Comparison of ENCODE assay signal across 17 mouse cellular contexts in genomic region chr3:88199541-88200110, GRCm38 (mm10). TPM values are rescaled to one million over a fixed set of nuclear protein-coding genes. Genes with fewer than 3 reads are reported as not detected.
A peak's percentile ranks its signal among the peaks of the same experiment; 100 is the strongest.
DNase-seq lines count a peak whose midpoint lies in the region; ATAC-seq lines count a peak whose summit lies in the region.
"Had no signal": no experiment of that assay in that cellular context is flagged by ENCODE, and none has a peak within 500 bp of the region (broad histone marks: within the 10 kb centered on the region; RNA-seq: fewer than 3 reads in every experiment).

No protein-coding gene starts in this region.

- no peak for ATAC-seq in midbrain, embryonic 12.5 days (ENCODE audit: low FRiP score, low read depth)
- ATAC-seq in midbrain, embryonic 16.5 days = no peak
- ATAC-seq in midbrain, embryonic 14.5 days (ENCODE audit: low FRiP score, low TSS enrichment) = no peak
- no peak for ATAC-seq in megakaryocyte, adult 5-6 weeks (ENCODE audit: poor library complexity, severe bottlenecking)

- DNase-seq in hindbrain, embryonic 10.5 days (ENCODE audit: low spot score) = no peak
- DNase-seq in midbrain, embryonic 14.5 days = peak; percentile 20
- DNase-seq in spleen, adult 18-20 months = no peak
- DNase-seq in ovary, postnatal 36 days (ENCODE audit: low spot score) = no peak
- no peak for DNase-seq in urinary bladder, adult 18-20 months (ENCODE audit: low spot score in 2 of 2)
- DNase-seq: kidney, adult 9 months; right cerebral cortex, postnatal 25 days had no signal

- no peak overlapping the region for H3K9ac ChIP-seq in midbrain, embryonic 12.5 days (replicated peaks)
- no peak overlapping the region for H3K9ac ChIP-seq in midbrain, embryonic 16.5 days (ENCODE audit: low read depth, low read length)
- no peak overlapping the region for H3K9ac ChIP-seq in midbrain, embryonic 14.5 days (replicated peaks; ENCODE audit: low read length)
- H3K9ac ChIP-seq: embryonic facial prominence, embryonic 15.5 days; heart, embryonic 15.5 days; limb, embryonic 13.5 days; liver, embryonic 15.5 days had no signal

- no peak overlapping the region for H3K27ac ChIP-seq in midbrain, embryonic 12.5 days (replicated peaks)
- H3K27ac ChIP-seq in midbrain, embryonic 16.5 days (ENCODE audit: low read length) = no peak overlapping the region; the same call in 1 of the 2 replicates
- H3K27ac ChIP-seq in hindbrain, embryonic 10.5 days = no peak overlapping the region; the same call in 1 of the 2 replicates
- H3K27ac ChIP-seq in midbrain, embryonic 14.5 days (replicated peaks; ENCODE audit: low read depth, low read length) = peak overlapping the region; percentile 74; the same call in 1 of the 2 replicates
- H3K27ac ChIP-seq: embryonic facial prominence, embryonic 15.5 days; heart, embryonic 15.5 days; limb, embryonic 13.5 days; liver, embryonic 15.5 days had no signal

- H3K4me2 ChIP-seq in midbrain, embryonic 12.5 days (replicated peaks) = peak overlapping the region; percentile 57; the same call in 1 of the 2 replicates
- no peak overlapping the region; the same call in 1 of the 2 replicates for H3K4me2 ChIP-seq in midbrain, embryonic 16.5 days (ENCODE audit: low read length)
- peak overlapping the region; percentile 86 for H3K4me2 ChIP-seq in midbrain, embryonic 14.5 days (ENCODE audit: low read length)

- no peak overlapping the region for H3K4me3 ChIP-seq in midbrain, embryonic 12.5 days
- no peak overlapping the region; the same call in 1 of the 2 replicates for H3K4me3 ChIP-seq in midbrain, embryonic 16.5 days (ENCODE audit: low read depth, low read length)
- H3K4me3 ChIP-seq in hindbrain, embryonic 10.5 days = peak overlapping the region; percentile 49; the same call in 1 of the 2 replicates
- H3K4me3 ChIP-seq in midbrain, embryonic 14.5 days (replicated peaks; ENCODE audit: low read depth, low read length) = peak overlapping the region; percentile 46
- H3K4me3 ChIP-seq: liver, embryonic 15.5 days had no signal

- peaks cover 75% of the 10 kb centered on the region for H3K4me1 ChIP-seq in midbrain, embryonic 12.5 days
- peaks cover 22% of the 10 kb centered on the region for H3K4me1 ChIP-seq in midbrain, embryonic 16.5 days (ENCODE audit: control insufficient read depth, insufficient read depth, low read length)
- peaks cover 64% of the 10 kb centered on the region for H3K4me1 ChIP-seq in hindbrain, embryonic 10.5 days (replicated peaks)
- H3K4me1 ChIP-seq in midbrain, embryonic 14.5 days (ENCODE audit: control insufficient read depth, insufficient read depth, low read length) = peaks cover 40% of the 10 kb centered on the region

- peaks cover 95% of the 10 kb centered on the region for H3K27me3 ChIP-seq in midbrain, embryonic 12.5 days
- peaks cover 13% of the 10 kb centered on the region for H3K27me3 ChIP-seq in midbrain, embryonic 16.5 days (ENCODE audit: control insufficient read depth, insufficient read depth, low read depth, low read length)
- H3K27me3 ChIP-seq in hindbrain, embryonic 10.5 days (ENCODE audit: insufficient read depth, poor library complexity, severe bottlenecking) = peaks cover 100% of the 10 kb centered on the region
- peaks cover 42% of the 10 kb centered on the region for H3K27me3 ChIP-seq in midbrain, embryonic 14.5 days (ENCODE audit: control insufficient read depth, insufficient read depth, low read length)

- WGBS in midbrain, embryonic 12.5 days = 18% methylated on average over 2 of the region's 2 CpGs
- 37% methylated on average over 2 of the region's 2 CpGs for WGBS in midbrain, embryonic 16.5 days
- WGBS in hindbrain, embryonic 10.5 days = 22% methylated on average over 2 of the region's 2 CpGs
- 30% methylated on average over 2 of the region's 2 CpGs for WGBS in midbrain, embryonic 14.5 days

- no peaks in the 10 kb centered on the region for H3K36me3 ChIP-seq in midbrain, embryonic 12.5 days
- H3K36me3 ChIP-seq in midbrain, embryonic 16.5 days (ENCODE audit: control insufficient read depth, insufficient read depth, low read length) = no peaks in the 10 kb centered on the region
- no peaks in the 10 kb centered on the region for H3K36me3 ChIP-seq in hindbrain, embryonic 10.5 days
- H3K36me3 ChIP-seq in midbrain, embryonic 14.5 days (ENCODE audit: control insufficient read depth, insufficient read depth, low read length) = no peaks in the 10 kb centered on the region
- H3K36me3 ChIP-seq: embryonic facial prominence, embryonic 15.5 days; heart, embryonic 15.5 days; limb, embryonic 13.5 days; liver, embryonic 15.5 days had no signal

- H3K9me3 ChIP-seq in midbrain, embryonic 12.5 days = no peaks in the 10 kb centered on the region
- no peaks in the 10 kb centered on the region for H3K9me3 ChIP-seq in midbrain, embryonic 16.5 days (replicated peaks; ENCODE audit: control insufficient read depth, low read length, poor library complexity, severe bottlenecking)
- H3K9me3 ChIP-seq in hindbrain, embryonic 10.5 days = no peaks in the 10 kb centered on the region
- no peaks in the 10 kb centered on the region for H3K9me3 ChIP-seq in midbrain, embryonic 14.5 days (ENCODE audit: control insufficient read depth, low read length)
- H3K9me3 ChIP-seq: embryonic facial prominence, embryonic 15.5 days; heart, embryonic 15.5 days; limb, embryonic 13.5 days; liver, embryonic 15.5 days had no signal

RNA-seq across cellular contexts. Expression of gene Rhbg, which starts 54.9 kb away (rescaled TPM):
- 0.26 TPM in 1 of 2 replicates, not detected in the other for polyA plus RNA-seq in midbrain, embryonic 12.5 days (2016; fragmentation: Nextera tagmentation; extraction: Ambion mirVana)
- 0.18 and 0.21 TPM in 2 replicates for polyA plus RNA-seq in midbrain, embryonic 16.5 days (2015; fragmentation: Nextera tagmentation; extraction: Ambion mirVana)
- polyA plus RNA-seq in hindbrain, embryonic 10.5 days (2016; fragmentation: Nextera tagmentation; extraction: Ambion mirVana) = not detected in 2 replicates
- polyA plus RNA-seq in midbrain, embryonic 14.5 days (2014; fragmentation: Nextera tagmentation; extraction: Ambion mirVana) = 0.21 and 0.22 TPM in 2 replicates
- not detected in 2 replicates for total RNA-seq in megakaryocyte, adult 5-6 weeks (2015)
- not detected in 2 replicates for total RNA-seq in megakaryocyte, adult 5-6 weeks (2017)
- total RNA-seq: left cerebral cortex, adult 8-10 months; monocyte, adult 5-6 weeks had no signal
- polyA plus RNA-seq: C2C12 had no signal

RNA-seq across cellular contexts. Expression of gene Mef2d, which starts 57.5 kb away (rescaled TPM):
- 15.1 and 17.6 TPM in 2 replicates for polyA plus RNA-seq in midbrain, embryonic 12.5 days (2016; fragmentation: Nextera tagmentation; extraction: Ambion mirVana)
- 21.6 and 22.5 TPM in 2 replicates for polyA plus RNA-seq in midbrain, embryonic 16.5 days (2015; fragmentation: Nextera tagmentation; extraction: Ambion mirVana)
- polyA plus RNA-seq in hindbrain, embryonic 10.5 days (2016; fragmentation: Nextera tagmentation; extraction: Ambion mirVana) = 10.2 and 15.1 TPM in 2 replicates
- polyA plus RNA-seq in midbrain, embryonic 14.5 days (2014; fragmentation: Nextera tagmentation; extraction: Ambion mirVana) = 22.3 and 23.7 TPM in 2 replicates
- 73.3 and 77.4 TPM in 2 replicates for total RNA-seq in megakaryocyte, adult 5-6 weeks (2015)
- 29.2 and 42.0 TPM in 2 replicates for total RNA-seq in megakaryocyte, adult 5-6 weeks (2017)

Comparison
In these comparisons a context has a peak if more than half of its experiments do, and no peak if none do; other contexts are left out.
1. H3K4me3 ChIP-seq: peak in hindbrain, embryonic 10.5 days (single experiment) and midbrain, embryonic 14.5 days (single experiment); none in midbrain, embryonic 12.5 days (single experiment) and midbrain, embryonic 16.5 days (single experiment).